Mouse (Mus musculus) kidney, postnatal 0 days (tissue): ENCODE results near the gene Vmn1r208. TPM values are rescaled to one million over a fixed set of nuclear protein-coding genes. Genes with fewer than 3 reads are reported as not detected.
"Not testable (repeated sequence)": the region's sequence is repeated elsewhere in the genome, so short reads cannot be mapped to it uniquely, and the experiment has no call there.

Experiments used
- ATAC-seq: fragments of 200-750 bp; cut with Nextera tagmentation; replicated peaks from 2 replicates; pipeline ENCODE4 v1.8.0; 2017; ENCODE audit warnings: low read depth, moderate number of reproducible peaks, moderate TSS enrichment, moderate library complexity; ENCODE audit not compliant: low FRiP score
- DNase-seq: peaks from one replicate; pipeline ENCODE4 v3.0.0-alpha.2; 2016; ENCODE audit warnings: low spot score
- H3K27ac ChIP-seq: fragments of 300-500 bp; sonication (generic); 2 replicates; pipeline ENCODE4 v1.5.1; 2014; ENCODE audit warnings: mild to moderate bottlenecking
- H3K27me3 ChIP-seq: fragments of 300-500 bp; sonication (generic); 2 replicates; pipeline ENCODE4 v1.6.1; 2014; ENCODE audit warnings: low read length, mixed read lengths; ENCODE audit not compliant: insufficient read depth
- H3K36me3 ChIP-seq: fragments of 300-500 bp; sonication (generic); 2 replicates; pipeline ENCODE4 v1.6.1; 2014; ENCODE audit warnings: low read length, mixed read lengths; ENCODE audit not compliant: insufficient read depth
- H3K4me1 ChIP-seq: fragments of 300-500 bp; sonication (generic); replicated peaks from 2 replicates; pipeline ENCODE4 v1.6.1; 2014; ENCODE audit warnings: antibody characterized with exemption, low read length, mixed read lengths; ENCODE audit not compliant: insufficient read depth
- H3K4me2 ChIP-seq: fragments of 300-500 bp; sonication (generic); 2 replicates; pipeline ENCODE4 v1.6.1; 2014; ENCODE audit warnings: mild to moderate bottlenecking, low read length, moderate library complexity, mixed read lengths
- H3K4me3 ChIP-seq: fragments of 300-500 bp; sonication (generic); replicated peaks from 2 replicates; pipeline ENCODE4 v1.5.1; 2014; ENCODE audit warnings: low read depth, low read length
- H3K9ac ChIP-seq: fragments of 300-500 bp; sonication (generic); 2 replicates; pipeline ENCODE4 v1.6.1; 2014; ENCODE audit warnings: low read depth, low read length
- H3K9me3 ChIP-seq: fragments of 300-500 bp; sonication (generic); replicated peaks from 2 replicates; pipeline ENCODE4 v1.6.1; 2016; ENCODE audit warnings: low read length, inconsistent platforms, mixed read lengths
- CTCF ChIP-seq: IDR thresholded peaks from 2 replicates; pipeline ENCODE4 v1.5.1; 2016; ENCODE audit warnings: antibody characterized with exemption, low read depth, mild to moderate bottlenecking, moderate library complexity
- WGBS: fragments of 180-500 bp; shearing (Covaris S2); extraction: QIAGEN DNeasy Blood & Tissue Kit; methylation state at CpG from one replicate; pipeline ENCODE4 v1.1.7; 2014; 5-methylcytosine and 5-hydroxymethylcytosine counted together
- polyA plus RNA-seq: library from polyadenylated mRNA; unstranded; fragments of >200 nt; fragmentation: Nextera tagmentation; extraction: Ambion mirVana; gene quantifications from 2 replicates; pipeline ENCODE4 v1.2.1, GENCODE M21; 2015

Gene Vmn1r208
- not detected in 2 replicates for polyA plus RNA-seq

DNA sequence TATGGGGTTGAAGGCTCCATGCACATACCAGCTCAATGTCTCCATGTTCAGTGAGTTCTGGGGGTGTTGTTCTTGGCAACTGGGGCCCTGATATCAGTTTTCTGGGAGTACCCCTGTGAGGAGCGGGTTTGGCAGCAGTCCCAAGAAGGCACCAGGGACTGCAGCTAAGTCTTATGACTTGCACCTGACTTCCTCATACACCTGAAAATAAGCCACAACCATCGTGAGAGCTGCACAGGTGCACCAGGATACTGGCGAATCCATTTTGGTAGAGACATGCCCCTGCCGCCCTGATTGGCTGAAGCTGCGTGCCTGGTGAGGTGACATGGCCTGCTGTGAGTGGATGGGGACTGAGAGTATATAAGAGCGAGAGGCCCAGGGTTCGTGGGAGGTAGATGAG is at the start of gene Vmn1r208:
TSS of gene Vmn1r208 (minus strand) at position 101 of the 400 bp plus-strand sequence.
- H3K9me3 ChIP-seq, H3K9ac ChIP-seq, H3K4me2 ChIP-seq, H3K27ac ChIP-seq, H3K36me3 ChIP-seq, DNase-seq, H3K4me1 ChIP-seq, ATAC-seq, H3K4me3 ChIP-seq, H3K27me3 ChIP-seq: not testable (repeated sequence)
- no CpG with 5 or more reads among the region's 7 CpGs for WGBS

DNA sequence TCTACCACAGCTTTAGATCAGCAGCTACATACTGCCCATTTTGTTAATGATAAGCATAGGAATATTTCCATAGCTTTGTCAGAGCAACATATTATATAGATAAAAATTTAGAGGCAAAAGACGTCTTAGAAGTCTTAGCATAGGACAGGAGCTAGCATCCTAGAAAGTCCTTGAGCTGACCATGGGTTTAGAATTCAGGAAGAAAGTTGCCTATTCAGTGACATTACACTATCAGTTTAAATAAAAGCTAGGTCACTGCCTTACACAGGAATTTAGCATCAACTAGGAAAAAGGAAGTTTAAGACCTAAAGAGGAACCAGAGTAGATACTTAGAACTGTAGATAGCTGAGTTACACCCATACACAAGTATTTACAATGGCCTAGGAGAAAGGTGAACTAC is 44.4 kb upstream of the Vmn1r208 start:
- H3K4me3 ChIP-seq, H3K4me2 ChIP-seq, ATAC-seq, H3K4me1 ChIP-seq, H3K27me3 ChIP-seq, H3K36me3 ChIP-seq, DNase-seq, H3K9ac ChIP-seq, H3K27ac ChIP-seq, H3K9me3 ChIP-seq: not testable (repeated sequence)
- WGBS: 86% methylated on average over 1 of the region's 1 CpGs

- not testable (repeated sequence) for H3K36me3 ChIP-seq, DNase-seq
Measured at GRCm38 (mm10) chr13:22809582-22809981, 32.4 kb upstream of the Vmn1r208 start, which contains the start of gene Vmn1r209. Vmn1r209 (minus strand) TSS chr13:22809682.

GRCm38 (mm10) chr13:22788096-22788495 is 10.9 kb upstream of the Vmn1r208 start:
- not testable (repeated sequence) for H3K4me2 ChIP-seq, H3K36me3 ChIP-seq, H3K27ac ChIP-seq, DNase-seq, H3K9me3 ChIP-seq, H3K9ac ChIP-seq, H3K4me1 ChIP-seq, H3K27me3 ChIP-seq, ATAC-seq, H3K4me3 ChIP-seq
- WGBS: 78% methylated on average over 3 of the region's 3 CpGs

More at GRCm38 (mm10) chr13:22809582-22809981, 32.4 kb upstream of the Vmn1r208 start, which contains the start of gene Vmn1r209:
- ATAC-seq, H3K4me1 ChIP-seq, H3K9me3 ChIP-seq, H3K4me3 ChIP-seq, H3K27ac ChIP-seq, H3K27me3 ChIP-seq, H3K4me2 ChIP-seq, H3K9ac ChIP-seq: not testable (repeated sequence)

DNA sequence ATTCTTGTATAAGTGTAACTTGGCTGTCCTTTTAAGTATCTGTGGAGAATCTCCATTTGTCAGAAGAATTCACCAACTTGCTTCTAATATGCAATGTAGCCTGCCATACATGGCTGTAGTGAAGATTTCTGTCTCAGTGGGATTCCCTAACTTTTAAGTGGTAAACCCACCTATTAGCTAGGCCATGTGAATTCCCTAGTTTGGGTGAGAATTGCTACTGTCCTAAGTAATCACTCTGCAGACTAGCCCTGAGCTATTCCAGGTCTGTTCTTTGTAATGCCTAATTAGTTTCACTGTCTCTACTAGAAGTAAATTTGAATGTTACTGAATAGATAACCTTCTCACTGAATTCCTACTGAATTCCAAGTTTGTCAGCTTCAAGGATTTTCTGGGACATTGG is 7.0 kb upstream of the Vmn1r208 start:
- not testable (repeated sequence) for H3K27ac ChIP-seq, H3K4me1 ChIP-seq, H3K36me3 ChIP-seq, H3K9me3 ChIP-seq, H3K4me3 ChIP-seq, DNase-seq, ATAC-seq, H3K9ac ChIP-seq, H3K4me2 ChIP-seq, H3K27me3 ChIP-seq

DNA sequence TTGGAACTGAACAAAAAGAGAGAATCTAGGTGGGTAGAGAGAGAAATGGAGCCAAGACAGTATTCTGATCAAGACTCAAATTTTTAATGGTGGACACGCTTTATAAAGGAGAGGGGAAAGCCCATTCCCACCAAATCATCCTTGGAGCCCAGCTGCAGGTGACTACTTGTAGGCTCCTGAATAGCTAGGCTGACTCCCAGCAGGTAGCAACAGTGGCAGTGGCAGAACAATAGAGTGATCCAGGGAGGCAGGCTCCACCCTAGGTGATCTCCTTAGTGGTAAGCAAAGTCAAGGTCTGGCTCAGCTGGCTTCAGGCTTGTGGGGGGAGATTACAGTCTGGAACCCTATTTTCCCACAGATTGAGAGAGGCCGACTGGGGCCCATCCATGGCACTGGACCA is 5.6 kb downstream of the Vmn1r208 start:
- H3K36me3 ChIP-seq, ATAC-seq, DNase-seq, H3K9me3 ChIP-seq, H3K9ac ChIP-seq, H3K4me3 ChIP-seq, H3K27me3 ChIP-seq, H3K27ac ChIP-seq, H3K4me1 ChIP-seq, H3K4me2 ChIP-seq: not testable (repeated sequence)
- WGBS: 100% methylated on average over 1 of the region's 2 CpGs

DNA sequence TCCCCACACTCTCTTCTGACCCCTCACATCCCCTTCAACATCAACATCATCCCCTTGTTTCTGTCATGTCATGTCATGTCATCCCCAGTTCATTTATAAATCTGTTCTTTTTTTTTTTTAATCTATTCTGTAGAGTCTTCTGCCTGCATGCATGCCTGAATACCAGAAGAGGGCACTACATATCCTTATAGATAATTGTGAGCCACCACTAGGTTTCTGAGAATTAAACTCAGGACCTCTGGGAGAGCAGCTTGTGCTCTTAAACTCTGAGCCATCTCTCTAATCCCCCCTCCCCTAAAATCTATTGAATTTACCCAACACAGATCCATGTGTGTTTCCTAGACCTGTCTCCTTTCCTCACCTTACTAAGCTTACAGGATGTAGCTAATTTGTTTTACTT is 29.7 kb downstream of the Vmn1r208 start:
- H3K27ac ChIP-seq: no peak overlapping the region
- H3K9ac ChIP-seq: no peak overlapping the region
- H3K4me1 ChIP-seq: no peaks in the 10 kb centered on the region
- H3K4me2 ChIP-seq: no peak overlapping the region
- no peaks in the 10 kb centered on the region for H3K27me3 ChIP-seq
- H3K36me3 ChIP-seq: no peaks in the 10 kb centered on the region
- H3K9me3 ChIP-seq: no peaks in the 10 kb centered on the region
- peak; percentile 49 for TF ChIP-seq CTCF
- no peak for ATAC-seq
- no peak overlapping the region for H3K4me3 ChIP-seq
- DNase-seq: peak; percentile 36

GRCm38 (mm10) chr13:22729529-22729928 is 47.7 kb downstream of the Vmn1r208 start, which contains the start of gene Vmn1r207-ps:
Vmn1r207-ps (minus strand) TSS chr13:22729629.
- H3K4me1 ChIP-seq, H3K9me3 ChIP-seq, H3K4me3 ChIP-seq, ATAC-seq, H3K27me3 ChIP-seq, DNase-seq, H3K27ac ChIP-seq, H3K36me3 ChIP-seq, H3K4me2 ChIP-seq, H3K9ac ChIP-seq: not testable (repeated sequence)
